Mouse (Mus musculus) kidney, embryonic 15.5 days (tissue): ENCODE measurements around the gene Stox2. TPM values are rescaled to one million over a fixed set of nuclear protein-coding genes. Genes with fewer than 3 reads are reported as not detected.

ENCODE experiments used
- ATAC-seq: fragments of 200-750 bp; cut with Nextera tagmentation; replicated peaks from 2 replicates; pipeline ENCODE4 v1.8.0; 2017; ENCODE audit warnings: moderate TSS enrichment; ENCODE audit not compliant: low FRiP score
- H3K27ac ChIP-seq: fragments of 300-500 bp; sonication (generic); 2 replicates; pipeline ENCODE4 v1.5.1; 2015; ENCODE audit warnings: mild to moderate bottlenecking, inconsistent platforms
- H3K27me3 ChIP-seq: fragments of 300-500 bp; sonication (generic); 2 replicates; pipeline ENCODE4 v1.6.1; 2015; ENCODE audit warnings: inconsistent platforms
- H3K36me3 ChIP-seq: fragments of 300-500 bp; sonication (generic); 2 replicates; pipeline ENCODE4 v1.6.1; 2015; ENCODE audit warnings: inconsistent platforms
- H3K4me1 ChIP-seq: fragments of 300-500 bp; sonication (generic); 2 replicates; pipeline ENCODE4 v1.6.1; 2015; ENCODE audit warnings: inconsistent platforms
- H3K4me2 ChIP-seq: fragments of 300-500 bp; sonication (generic); 2 replicates; pipeline ENCODE4 v1.6.1; 2015; ENCODE audit warnings: moderate library complexity, mild to moderate bottlenecking, inconsistent platforms
- H3K4me3 ChIP-seq: fragments of 300-500 bp; sonication (generic); replicated peaks from 2 replicates; pipeline ENCODE4 v1.5.1; 2015; ENCODE audit warnings: mild to moderate bottlenecking, inconsistent platforms
- H3K9ac ChIP-seq: fragments of 300-500 bp; sonication (generic); 2 replicates; pipeline ENCODE4 v1.6.1; 2015; ENCODE audit warnings: mild to moderate bottlenecking, inconsistent platforms
- H3K9me3 ChIP-seq: fragments of 300-500 bp; sonication (generic); replicated peaks from 2 replicates; pipeline ENCODE4 v1.6.1; 2016; ENCODE audit warnings: inconsistent platforms
- WGBS: fragments of 180-500 bp; shearing (Covaris S2); methylation state at CpG from one replicate; pipeline ENCODE4 v1.1.7; 2015; ENCODE audit warnings: mixed read lengths; 5-methylcytosine and 5-hydroxymethylcytosine counted together
- polyA plus RNA-seq: library from polyadenylated mRNA; unstranded; fragments of >200 nt; fragmentation: Nextera tagmentation; extraction: Ambion mirVana; gene quantifications from 2 replicates; pipeline ENCODE4 v1.2.1, GENCODE M21; 2015

Stox2 gene
- polyA plus RNA-seq, 1 experiment from 2014 or later, result 12.3 TPM

GRCm38 (mm10) chr8:47182292-47182691 is 263.9 kb downstream of the Stox2 start:
- whole genome bisulfite sequencing, result 76% methylated on average over 4 of the region's 4 CpGs
- H3K4me3 ChIP-seq, result no peak overlapping the region
- no peak overlapping the region for H3K9ac ChIP-seq
- no peaks in the 10 kb centered on the region for H3K27me3 ChIP-seq
- peaks cover 27% of the 10 kb centered on the region for H3K36me3 ChIP-seq
- H3K4me2 ChIP-seq, result no peak overlapping the region
- no peak overlapping the region for H3K27ac ChIP-seq
- H3K4me1 ChIP-seq, result 0 out of 2 replicates have a peak, but pooled peaks cover 3% of the 10 kb centered on the region
- H3K9me3 ChIP-seq, result no peaks in the 10 kb centered on the region
- ATAC-seq, result no peak

DNA sequence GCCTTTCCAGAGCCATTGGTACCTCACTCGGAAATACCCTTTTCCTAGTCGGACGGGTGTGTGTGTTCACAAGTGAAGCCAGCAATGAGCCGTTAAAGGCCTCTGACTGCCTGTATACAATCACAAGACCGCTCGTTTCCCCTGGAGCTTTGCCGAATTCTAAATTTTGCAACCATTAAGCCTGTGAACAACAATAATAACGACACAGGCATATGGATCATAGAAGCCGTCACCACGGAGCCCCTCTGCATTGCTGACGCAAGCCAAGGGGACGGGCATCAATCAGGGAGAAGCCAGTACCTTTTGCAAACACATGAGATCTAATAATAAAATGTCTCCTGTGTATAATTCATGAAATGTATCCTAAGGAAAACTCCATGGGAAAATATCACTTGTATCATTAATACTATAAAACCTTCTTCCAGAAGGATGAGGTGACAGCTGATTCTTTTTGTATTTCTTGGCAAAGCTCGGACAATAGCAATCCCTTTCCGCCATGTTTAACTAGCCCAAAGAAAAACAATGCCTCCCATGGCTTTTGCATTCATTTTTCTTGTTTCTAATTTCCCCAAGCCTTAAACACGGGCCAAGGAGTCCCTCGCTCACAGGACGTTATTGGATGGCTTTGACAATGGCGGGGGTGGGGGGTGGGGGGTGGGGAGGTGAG is 265.0 kb downstream of the Stox2 start:
- Histone ChIP-seq H3K27ac (no peak overlapping the region), H3K4me2 (no peak overlapping the region)
- WGBS, result 62% methylated on average over 18 of the region's 18 CpGs

GRCm38 (mm10) chr8:47180181-47180580 is 266.0 kb downstream of the Stox2 start:
- Histone ChIP-seq H3K4me1 (no peaks in the 10 kb centered on the region), H3K4me2 (no peak overlapping the region), H3K27me3 (no peaks in the 10 kb centered on the region), H3K4me3 (no peak overlapping the region), H3K9ac (no peak overlapping the region), H3K36me3 (peaks cover 10% of the 10 kb centered on the region; the same call in 1 of the 2 replicates), H3K9me3 (no peaks in the 10 kb centered on the region), H3K27ac (no peak overlapping the region)
- 70% methylated on average over 5 of the region's 5 CpGs for WGBS
- ATAC-seq, result no peak

More for the DNA sequence above, 265.0 kb downstream of the Stox2 start:
- H3K4me3 ChIP-seq, result no peak overlapping the region
- H3K9ac ChIP-seq, result no peak overlapping the region
- peaks cover 19% of the 10 kb centered on the region for H3K36me3 ChIP-seq
- no peak for ATAC-seq
- H3K27me3 ChIP-seq, result no peaks in the 10 kb centered on the region
- H3K4me1 ChIP-seq, result 0 out of 2 replicates have a peak, but pooled peaks cover 3% of the 10 kb centered on the region
- no peaks in the 10 kb centered on the region for H3K9me3 ChIP-seq

GRCm38 (mm10) chr8:47178785-47179184 is 267.4 kb downstream of the Stox2 start:
- Histone ChIP-seq H3K9ac (no peak overlapping the region), H3K9me3 (no peaks in the 10 kb centered on the region), H3K4me2 (no peak overlapping the region), H3K36me3 (0 out of 2 replicates have a peak, but pooled peaks cover 4% of the 10 kb centered on the region), H3K4me1 (no peaks in the 10 kb centered on the region), H3K27ac (no peak overlapping the region), H3K4me3 (no peak overlapping the region), H3K27me3 (no peaks in the 10 kb centered on the region)
- WGBS, result 91% methylated on average over 2 of the region's 2 CpGs
- ATAC-seq, result no peak

DNA sequence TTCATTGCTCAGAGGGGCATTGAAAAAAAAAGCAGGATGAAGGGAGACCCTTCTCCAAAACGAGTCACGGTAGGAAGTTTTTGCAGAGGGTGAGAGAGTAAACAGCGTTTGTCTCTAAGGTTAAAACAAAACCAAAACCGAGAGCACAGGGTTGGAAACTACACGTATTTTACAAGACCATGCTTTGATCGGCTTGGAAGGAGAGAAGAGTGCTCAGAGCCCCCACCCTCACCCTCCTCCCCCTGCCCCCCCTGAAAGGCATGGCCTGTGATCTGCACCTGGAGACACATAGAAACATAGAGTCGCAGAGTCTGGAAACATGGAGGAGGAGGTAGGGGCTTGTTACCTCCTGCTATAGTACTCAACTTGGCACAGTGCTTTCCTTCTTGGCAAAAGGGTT is 272.3 kb downstream of the Stox2 start:
- no peaks in the 10 kb centered on the region for H3K4me1 ChIP-seq
- H3K27ac ChIP-seq, result no peak overlapping the region
- H3K27me3 ChIP-seq, result no peaks in the 10 kb centered on the region
- H3K4me2 ChIP-seq, result no peak overlapping the region
- H3K9me3 ChIP-seq, result no peaks in the 10 kb centered on the region
- H3K4me3 ChIP-seq, result no peak overlapping the region
- no peak overlapping the region for H3K9ac ChIP-seq
- 73% methylated on average over 7 of the region's 7 CpGs for WGBS
- ATAC-seq, result no peak
- no peaks in the 10 kb centered on the region for H3K36me3 ChIP-seq

DNA sequence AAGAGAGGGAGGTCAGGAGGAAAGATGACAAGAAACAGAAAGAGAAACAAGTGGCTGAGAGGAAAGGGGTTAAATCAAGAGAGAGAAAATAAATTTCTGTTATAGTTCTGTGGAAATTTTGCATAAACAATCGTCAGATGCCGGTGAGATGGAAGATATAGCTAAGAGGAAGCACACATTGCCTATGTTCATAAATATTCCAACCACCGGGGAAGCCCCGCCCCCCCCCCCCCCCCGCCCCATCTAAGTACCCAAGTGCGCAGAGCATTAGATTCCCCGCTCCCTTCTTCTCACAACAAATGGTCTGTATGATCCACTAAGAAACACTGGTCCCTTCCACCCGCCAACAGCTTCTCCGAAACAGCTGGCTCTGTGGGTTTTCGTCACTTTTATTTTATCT is 273.3 kb downstream of the Stox2 start:
- H3K27me3 ChIP-seq, result no peaks in the 10 kb centered on the region
- no peak overlapping the region for H3K4me3 ChIP-seq
- H3K36me3 ChIP-seq, result no peaks in the 10 kb centered on the region
- H3K9me3 ChIP-seq, result no peaks in the 10 kb centered on the region
- no peaks in the 10 kb centered on the region for H3K4me1 ChIP-seq
- no peak for ATAC-seq
- no peak overlapping the region for H3K9ac ChIP-seq
- no peak overlapping the region for H3K4me2 ChIP-seq
- 76% methylated on average over 10 of the region's 10 CpGs for WGBS
- no peak overlapping the region for H3K27ac ChIP-seq

DNA sequence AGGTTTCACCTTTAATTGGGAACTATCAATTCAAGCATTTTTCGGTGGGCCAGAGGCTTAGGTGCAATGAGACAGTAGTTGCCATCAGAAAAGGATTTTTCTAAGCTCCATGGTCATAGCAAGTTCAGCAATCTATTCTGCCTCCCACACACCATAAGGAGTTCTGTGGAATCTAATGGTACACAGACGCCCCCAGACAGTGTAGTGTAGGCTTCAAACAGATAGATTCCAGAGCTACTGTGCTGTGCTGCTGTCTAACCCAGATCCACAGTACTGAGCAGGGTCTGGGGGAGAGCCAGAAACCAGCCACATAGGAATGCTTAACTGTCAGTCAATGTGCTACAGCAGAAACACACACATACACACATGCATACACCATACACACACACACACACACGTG is 285.5 kb downstream of the Stox2 start:
- ATAC-seq, result no peak
- 80% methylated on average over 3 of the region's 3 CpGs for WGBS

DNA sequence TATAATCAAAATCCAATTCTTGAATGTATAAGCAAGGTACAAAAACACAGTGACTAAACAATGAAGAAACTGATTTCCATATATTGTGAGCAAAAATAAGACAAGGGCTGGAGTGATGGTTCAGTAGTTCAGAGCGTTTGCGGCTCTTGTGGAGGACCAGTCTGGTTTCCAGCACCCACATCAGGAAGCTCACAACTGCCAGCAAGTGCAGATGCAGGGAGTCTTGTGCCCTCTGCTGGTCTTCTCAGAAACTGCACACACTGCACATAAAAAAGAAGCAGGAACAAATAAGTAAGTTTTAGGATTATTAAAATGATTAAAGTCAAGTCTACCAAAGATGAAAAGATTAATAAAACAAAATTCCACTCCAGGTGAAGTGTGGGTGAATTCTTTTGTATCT is 291.6 kb downstream of the Stox2 start:
- no peaks in the 10 kb centered on the region for H3K4me1 ChIP-seq
- H3K4me3 ChIP-seq, result no peak overlapping the region
- 96% methylated on average over 2 of the region's 2 CpGs for WGBS
- no peak overlapping the region for H3K9ac ChIP-seq
- H3K27me3 ChIP-seq, result no peaks in the 10 kb centered on the region
- no peaks in the 10 kb centered on the region for H3K36me3 ChIP-seq
- no peak overlapping the region for H3K27ac ChIP-seq
- H3K4me2 ChIP-seq, result no peak overlapping the region
- no peak for ATAC-seq
- H3K9me3 ChIP-seq, result peaks cover 8% of the 10 kb centered on the region; the same call in 1 of the 2 replicates

More for the DNA sequence above, 285.5 kb downstream of the Stox2 start:
- no peak overlapping the region for H3K27ac ChIP-seq
- no peak overlapping the region for H3K9ac ChIP-seq
- H3K36me3 ChIP-seq, result no peaks in the 10 kb centered on the region
- H3K4me2 ChIP-seq, result no peak overlapping the region
- no peak overlapping the region for H3K4me3 ChIP-seq
- H3K4me1 ChIP-seq, result no peaks in the 10 kb centered on the region
- H3K9me3 ChIP-seq, result no peaks in the 10 kb centered on the region
- H3K27me3 ChIP-seq, result no peaks in the 10 kb centered on the region

DNA sequence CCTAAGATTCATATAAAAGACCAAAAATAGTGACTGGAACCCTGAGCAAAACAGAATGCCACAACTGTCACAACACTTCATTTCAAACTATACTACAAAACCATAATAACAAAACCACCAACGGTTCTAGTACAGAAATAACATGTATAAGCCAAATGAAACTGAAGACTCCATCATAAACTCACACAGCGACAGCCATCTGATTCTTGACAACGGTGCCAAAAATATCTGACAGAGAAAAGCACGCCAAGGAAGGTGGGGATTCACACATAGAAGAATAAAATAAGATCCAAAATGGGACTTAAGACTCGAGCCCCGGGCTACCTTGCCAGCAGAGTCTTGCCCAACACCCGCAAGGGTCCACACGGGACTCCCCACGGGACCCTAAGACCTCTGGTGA is 300.9 kb downstream of the Stox2 start:
- Histone ChIP-seq H3K4me3 (no peak overlapping the region), H3K9ac (no peak overlapping the region), H3K27me3 (no peaks in the 10 kb centered on the region), H3K4me2 (no peak overlapping the region), H3K27ac (no peak overlapping the region), H3K9me3 (no peaks in the 10 kb centered on the region), H3K36me3 (no peaks in the 10 kb centered on the region), H3K4me1 (no peaks in the 10 kb centered on the region)
- ATAC-seq, result no peak
- 94% methylated on average over 9 of the region's 9 CpGs for WGBS

DNA sequence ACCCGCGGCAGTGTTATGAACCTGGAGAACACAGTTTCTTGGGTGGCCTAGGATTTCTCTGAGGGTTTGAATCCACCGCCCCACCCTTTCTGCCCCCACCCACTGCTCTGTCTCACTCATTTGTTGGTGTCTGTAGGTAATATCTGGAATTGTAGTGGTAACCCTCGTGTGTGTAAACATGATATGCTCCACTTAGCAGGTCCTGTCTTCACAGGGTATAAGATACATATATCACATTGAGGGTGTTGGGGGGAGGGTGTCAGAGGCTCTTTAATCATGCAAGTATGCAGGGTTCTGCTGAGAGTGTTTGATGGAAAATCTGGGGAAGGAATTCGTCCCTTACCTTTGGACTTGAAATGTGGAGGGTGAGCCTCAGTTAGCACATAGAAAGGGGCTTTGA is 310.1 kb downstream of the Stox2 start:
- no peaks in the 10 kb centered on the region for H3K36me3 ChIP-seq
- no peak overlapping the region for H3K9ac ChIP-seq
- H3K4me2 ChIP-seq, result peak overlapping the region; percentile 60
- WGBS, result 15% methylated on average over 5 of the region's 5 CpGs
- H3K27me3 ChIP-seq, result no peaks in the 10 kb centered on the region
- H3K9me3 ChIP-seq, result no peaks in the 10 kb centered on the region
- peak; percentile 77 for ATAC-seq
- peaks cover 18% of the 10 kb centered on the region for H3K4me1 ChIP-seq
- no peak overlapping the region for H3K27ac ChIP-seq
- peak overlapping the region; percentile 32 for H3K4me3 ChIP-seq

DNA sequence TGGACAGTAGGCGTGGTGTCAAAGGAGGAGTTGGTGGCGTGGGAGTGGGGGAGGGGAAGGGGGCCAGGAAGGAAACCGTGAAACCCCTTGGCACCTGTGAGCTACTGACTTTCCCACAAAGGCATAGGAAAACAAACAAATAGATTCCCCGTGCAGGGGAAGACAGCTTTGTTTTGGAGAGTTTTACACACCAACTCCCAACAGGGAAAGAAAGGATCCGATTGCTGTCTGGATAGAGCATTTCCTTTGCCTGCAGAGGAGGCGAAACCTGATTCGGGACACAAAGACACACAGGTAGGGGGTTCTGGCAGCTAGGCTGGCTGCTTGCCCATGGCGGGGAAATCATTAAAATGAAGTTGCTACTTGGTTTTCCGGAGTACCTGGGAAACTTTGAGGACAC is 310.6 kb downstream of the Stox2 start:
- ATAC-seq, result peak; percentile 69
- Histone ChIP-seq H3K4me3 (peak overlapping the region; percentile 32), H3K9me3 (no peaks in the 10 kb centered on the region), H3K4me2 (peak overlapping the region; percentile 60), H3K4me1 (peaks cover 18% of the 10 kb centered on the region), H3K27ac (no peak overlapping the region), H3K27me3 (no peaks in the 10 kb centered on the region), H3K36me3 (no peaks in the 10 kb centered on the region), H3K9ac (no peak overlapping the region)
- WGBS, result 5% methylated on average over 9 of the region's 9 CpGs

DNA sequence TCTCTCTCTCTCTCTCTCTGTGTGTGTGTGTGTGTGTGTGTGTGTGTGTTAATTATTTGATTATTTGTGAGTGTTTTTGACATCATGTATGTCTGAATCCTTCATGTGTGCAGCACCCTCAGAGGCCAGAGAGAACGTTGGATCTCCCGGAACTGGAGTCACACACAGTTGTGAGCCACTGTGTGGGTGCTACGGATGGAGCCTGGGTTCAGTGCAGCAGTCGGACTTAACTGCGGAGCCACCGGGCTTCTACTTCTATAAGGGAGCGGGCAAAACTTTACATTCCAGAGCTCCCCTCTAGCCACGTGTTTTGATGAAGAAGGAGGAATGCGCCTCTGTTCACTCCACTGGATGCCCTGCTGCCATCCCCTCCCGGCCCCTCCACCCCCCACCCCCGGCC is 311.4 kb downstream of the Stox2 start:
- ATAC-seq, result no peak; the same call in 1 of the 2 replicates
- Histone ChIP-seq H3K9ac (no peak overlapping the region), H3K27me3 (no peaks in the 10 kb centered on the region), H3K36me3 (no peaks in the 10 kb centered on the region), H3K4me1 (peaks cover 18% of the 10 kb centered on the region), H3K4me2 (peak overlapping the region; percentile 60), H3K27ac (no peak overlapping the region), H3K4me3 (no peak overlapping the region), H3K9me3 (no peaks in the 10 kb centered on the region)
- 44% methylated on average over 11 of the region's 11 CpGs for WGBS

DNA sequence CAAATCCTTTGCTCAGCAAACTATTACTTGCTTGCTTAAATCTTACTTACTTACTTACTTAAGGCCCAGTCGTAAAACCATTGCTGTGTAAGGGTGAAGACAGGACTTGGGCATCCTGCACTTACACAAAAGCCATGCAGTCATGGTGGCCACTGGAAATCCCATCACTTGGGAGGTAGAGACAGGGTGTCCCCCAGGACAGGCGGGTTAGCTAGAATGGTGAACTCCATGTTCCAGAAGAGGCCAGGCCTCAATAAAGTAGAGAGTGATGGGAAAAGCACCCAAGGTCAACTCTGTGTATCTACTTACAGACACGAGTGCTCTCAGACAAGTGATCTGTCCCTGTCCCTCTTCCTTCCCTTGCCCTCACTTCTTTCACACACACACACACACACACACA is 312.8 kb downstream of the Stox2 start:
- 81% methylated on average over 3 of the region's 3 CpGs for WGBS
- Histone ChIP-seq H3K4me3 (no peak overlapping the region), H3K36me3 (no peaks in the 10 kb centered on the region), H3K27me3 (no peaks in the 10 kb centered on the region), H3K4me2 (no peak overlapping the region), H3K9ac (no peak overlapping the region), H3K27ac (no peak overlapping the region), H3K9me3 (no peaks in the 10 kb centered on the region), H3K4me1 (peaks cover 18% of the 10 kb centered on the region)
- ATAC-seq, result no peak
